Mouse (Mus musculus) brain, embryonic 14.5 days (tissue): ENCODE data around the gene Rpl35. TPM values are rescaled to one million over a fixed set of nuclear protein-coding genes. Genes with fewer than 3 reads are reported as not detected.
A peak's percentile ranks its signal among the peaks of the same experiment; 100 is the strongest.

Experiments
- DNase-seq: peaks from one replicate; pipeline ENCODE4 v3.0.0-alpha.2; 2011; ENCODE audit warnings: low read depth
- CTCF ChIP-seq: fragments of 200-500 bp; IDR thresholded peaks from 2 replicates; pipeline ENCODE4 v1.5.1; 2012; ENCODE audit warnings: inconsistent platforms, mild to moderate bottlenecking, moderate library complexity, borderline replicate concordance; ENCODE audit not compliant: insufficient read depth, insufficient read length; ENCODE audit errors: extremely low read depth
- POLR2A ChIP-seq: fragments of 200-500 bp; IDR thresholded peaks from 2 replicates; pipeline ENCODE4 v1.6.1; 2012; ENCODE audit warnings: mild to moderate bottlenecking, inconsistent platforms, borderline replicate concordance; ENCODE audit not compliant: poor library complexity, insufficient read depth, insufficient read length, severe bottlenecking; ENCODE audit errors: extremely low read depth
- polyA plus RNA-seq: library from polyadenylated mRNA; depleted of rRNA; stranded (reverse); fragments of >200 nt; gene quantifications from 2 replicates; pipeline ENCODE4 v1.2.3, GENCODE M21; 2012

The Rpl35 gene
- polyA plus RNA-seq, 1 experiment = 432 TPM

DNA sequence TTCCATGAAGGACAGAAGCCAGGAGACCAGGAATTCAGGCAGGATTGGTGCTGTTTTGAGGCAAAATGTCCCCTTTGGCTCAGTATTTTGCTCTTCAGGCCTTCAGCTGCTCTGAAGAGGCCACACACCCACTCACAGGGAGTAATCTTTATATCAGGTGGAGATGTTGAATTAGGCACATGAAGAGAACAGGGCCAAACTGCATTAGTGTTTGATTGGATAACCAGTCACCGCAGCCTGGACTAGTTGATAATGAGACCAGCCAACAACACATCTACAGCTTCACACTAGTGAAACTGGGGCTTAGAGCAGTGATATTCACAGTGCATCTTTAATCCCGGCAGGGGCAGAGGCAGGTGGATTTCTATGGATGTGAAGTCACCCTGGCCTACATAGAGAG is 16.5 kb downstream of the Rpl35 start:
- no peak for DNase-seq
- TF ChIP-seq CTCF = no peak
- no peak for TF ChIP-seq POLR2A

DNA sequence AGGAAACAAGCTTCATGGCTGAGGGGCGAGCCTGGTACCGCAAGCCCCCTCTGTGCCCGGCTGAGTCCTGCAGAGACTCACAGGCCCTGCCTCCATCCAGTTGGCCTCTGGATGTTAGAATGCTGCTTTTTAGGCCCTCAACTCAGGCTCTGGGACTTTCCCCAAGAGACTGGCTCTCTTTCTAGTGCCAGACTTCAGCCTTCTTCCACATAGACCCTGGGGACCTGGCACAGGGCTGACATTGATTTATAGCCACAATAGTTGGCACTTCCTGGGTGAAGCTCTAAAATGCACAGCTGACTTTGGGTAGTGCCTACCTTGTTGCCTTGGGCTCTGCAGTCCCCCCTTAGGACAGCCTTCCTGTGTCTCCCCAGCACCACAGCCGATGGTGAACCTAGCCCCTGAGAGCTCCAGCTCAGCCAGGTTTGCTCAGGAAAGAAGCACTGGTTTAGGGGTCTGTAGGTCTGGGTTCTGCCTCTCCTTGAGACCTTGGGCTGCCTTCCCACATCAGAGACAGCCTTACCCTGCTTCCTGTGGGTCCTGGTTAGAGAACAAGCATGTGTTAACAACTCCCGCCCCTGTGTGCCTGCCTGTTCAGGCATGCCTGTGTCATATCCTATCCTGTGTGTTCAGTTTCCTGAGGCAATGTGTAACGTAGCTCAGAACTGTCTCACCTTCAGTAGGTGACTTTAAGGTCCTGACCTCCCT is 17.5 kb downstream of the Rpl35 start:
- TF ChIP-seq CTCF (no peak), POLR2A (no peak)
- no peak for DNase-seq

- TF ChIP-seq CTCF (no peak), POLR2A (no peak)
- no peak for DNase-seq
Observed at GRCm38 (mm10) chr2:38987371-38987770, 18.1 kb downstream of the Rpl35 start.

DNA sequence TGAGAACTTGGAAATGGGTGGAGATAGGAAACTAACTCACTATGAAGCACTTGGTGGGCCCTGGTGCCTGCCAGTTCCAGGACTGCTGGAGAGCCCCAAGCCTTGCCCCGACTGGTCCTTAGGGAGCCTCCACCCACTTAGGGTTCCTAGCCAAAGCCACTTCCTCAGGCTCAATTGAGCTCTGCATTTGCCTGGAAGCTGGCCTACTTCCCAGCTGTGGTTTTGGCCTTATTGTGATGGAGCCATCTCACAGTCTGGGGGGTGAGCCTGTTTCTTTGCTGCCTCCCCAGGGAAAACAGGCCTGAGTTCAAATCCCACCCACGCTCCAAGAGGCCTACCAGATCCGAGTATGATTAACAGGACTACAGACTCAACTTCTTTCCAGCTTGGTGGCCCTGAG is 18.8 kb downstream of the Rpl35 start:
- no peak for TF ChIP-seq CTCF
- TF ChIP-seq POLR2A = no peak
- DNase-seq = no peak

DNA sequence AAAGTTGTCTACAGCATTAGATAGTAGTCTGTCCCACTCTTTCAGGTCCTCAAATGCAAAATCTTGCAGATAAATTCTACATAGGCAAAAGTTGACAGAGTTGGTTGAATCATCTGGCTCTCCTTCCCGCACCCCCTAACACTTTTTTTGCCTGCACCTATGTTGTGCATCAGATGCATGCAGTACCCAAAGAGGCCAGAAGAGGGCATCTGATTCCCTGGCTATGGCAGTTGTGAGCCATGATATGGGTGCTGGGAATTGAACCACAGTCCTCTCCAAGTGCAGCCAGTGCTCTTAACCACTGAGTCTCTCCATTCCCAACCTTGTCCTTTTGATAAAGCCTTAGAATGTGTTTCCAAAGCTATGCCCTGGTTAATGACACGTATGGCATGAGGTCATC is 22.0 kb downstream of the Rpl35 start:
- TF ChIP-seq CTCF (peak; percentile 35; the same call in 1 of the 2 replicates), POLR2A (no peak)
- no peak for DNase-seq

DNA sequence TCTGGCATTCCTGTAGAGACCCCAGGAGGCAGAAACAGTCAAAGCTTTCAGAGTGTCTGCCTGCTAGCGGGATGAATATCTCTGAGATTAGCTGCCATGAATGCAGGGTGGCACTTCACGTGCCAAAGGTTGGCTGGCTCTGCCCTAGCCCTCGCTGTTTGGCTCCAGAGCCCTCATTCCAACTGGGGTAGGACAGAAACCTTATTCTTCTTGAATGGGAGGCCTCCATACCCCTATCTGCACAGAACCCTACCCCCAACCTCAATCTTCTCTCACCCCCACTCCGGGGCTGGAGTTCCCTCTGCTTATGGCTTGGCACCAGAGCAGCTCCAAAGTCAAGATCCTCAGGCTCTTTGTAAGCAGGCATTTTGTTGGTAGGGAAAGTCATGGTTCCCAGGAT is 27.6 kb downstream of the Rpl35 start:
- no peak for DNase-seq
- no peak for TF ChIP-seq CTCF
- no peak for TF ChIP-seq POLR2A

DNA sequence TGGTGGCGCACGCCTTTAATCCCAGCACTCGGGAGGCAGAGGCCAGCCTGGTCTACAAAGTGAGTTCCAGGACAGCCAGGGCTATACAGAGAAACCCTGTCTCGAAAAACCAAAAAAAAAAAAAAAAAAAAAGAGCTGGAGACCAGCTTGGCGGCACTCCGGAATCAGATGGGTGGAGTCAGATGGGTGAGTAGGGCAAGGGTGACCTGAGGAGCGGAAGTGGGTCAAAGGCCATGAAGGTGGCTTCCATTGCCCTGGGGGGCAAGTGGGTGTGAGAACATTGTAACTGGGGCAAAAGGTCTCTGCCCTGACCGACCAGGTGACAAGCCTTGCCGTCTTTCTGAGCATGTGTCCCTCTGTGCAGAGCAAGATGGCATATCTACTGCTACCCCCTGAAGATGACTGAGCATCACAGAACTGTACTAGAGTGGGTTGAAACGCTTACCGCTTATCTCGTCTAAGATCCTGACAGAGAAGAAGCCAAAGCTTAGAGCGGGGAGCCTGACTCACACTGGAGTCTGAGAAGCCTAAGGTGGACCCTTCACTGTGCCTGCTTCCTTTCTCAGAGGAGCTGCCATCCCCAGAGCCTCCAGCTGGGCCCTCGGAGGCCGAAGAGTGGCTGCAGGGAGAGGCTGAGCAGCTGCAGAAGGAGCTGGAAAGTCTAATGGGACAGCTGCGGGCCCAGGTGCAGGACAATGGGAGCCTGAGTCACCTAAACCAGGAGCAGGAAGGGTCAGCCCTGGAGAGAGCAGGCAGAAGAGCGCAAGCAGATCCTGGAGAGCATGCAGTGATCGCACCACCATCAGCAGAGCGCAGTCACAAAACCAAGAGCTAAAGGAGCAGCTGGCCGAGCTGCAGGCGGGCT is 29.3 kb downstream of the Rpl35 start:
- TF ChIP-seq CTCF = no peak
- TF ChIP-seq POLR2A = no peak
- no peak for DNase-seq

- TF ChIP-seq CTCF (no peak), POLR2A (no peak)
- no peak for DNase-seq
Observed at GRCm38 (mm10) chr2:38975181-38975580, 30.2 kb downstream of the Rpl35 start.

DNA sequence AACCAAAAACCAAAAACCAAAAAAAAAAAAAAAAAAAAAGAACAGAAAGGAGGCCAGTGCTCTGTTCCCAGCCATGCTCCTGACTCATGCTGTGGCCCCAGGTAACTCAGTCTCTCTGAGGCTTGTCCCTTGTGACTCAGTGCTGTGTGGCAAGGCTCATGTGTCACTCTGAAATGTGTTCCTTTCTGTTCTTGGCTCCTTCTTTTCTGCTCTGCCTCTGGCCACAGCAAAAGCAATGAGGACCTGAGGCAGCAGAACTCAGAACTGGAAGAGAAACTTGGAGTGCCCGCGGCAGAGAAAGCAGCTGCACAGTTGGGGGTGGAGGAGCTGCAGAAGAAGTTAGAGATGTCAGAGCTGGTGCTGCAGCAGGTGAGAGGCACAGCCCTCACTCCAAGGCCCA is 31.3 kb downstream of the Rpl35 start:
- no peak for TF ChIP-seq POLR2A
- no peak for DNase-seq

DNA sequence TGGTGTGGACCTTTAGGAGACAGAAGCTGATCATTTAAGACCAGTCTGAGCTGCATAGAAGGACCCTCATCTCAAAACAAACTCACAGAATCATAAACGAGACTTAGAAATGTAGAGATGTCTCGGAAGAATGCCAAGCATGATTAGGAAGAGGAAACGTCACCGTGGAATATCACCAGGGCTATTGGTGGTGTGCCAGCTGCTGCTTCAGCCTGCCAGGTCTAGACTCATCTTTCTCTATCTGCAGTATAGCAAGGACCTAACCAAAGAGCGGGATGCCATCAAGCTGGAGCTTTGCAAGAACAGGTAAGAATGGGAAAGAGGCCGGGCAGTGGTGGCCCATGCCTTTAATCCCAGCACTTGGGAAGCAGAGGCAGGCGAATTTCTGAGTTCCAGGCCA is 31.7 kb downstream of the Rpl35 start:
- no peak for TF ChIP-seq POLR2A
- no peak for TF ChIP-seq CTCF
- DNase-seq = no peak

- TF ChIP-seq CTCF (no peak), POLR2A (no peak)
- no peak for DNase-seq
Observed at GRCm38 (mm10) chr2:38973223-38973622, 32.2 kb downstream of the Rpl35 start.

DNA sequence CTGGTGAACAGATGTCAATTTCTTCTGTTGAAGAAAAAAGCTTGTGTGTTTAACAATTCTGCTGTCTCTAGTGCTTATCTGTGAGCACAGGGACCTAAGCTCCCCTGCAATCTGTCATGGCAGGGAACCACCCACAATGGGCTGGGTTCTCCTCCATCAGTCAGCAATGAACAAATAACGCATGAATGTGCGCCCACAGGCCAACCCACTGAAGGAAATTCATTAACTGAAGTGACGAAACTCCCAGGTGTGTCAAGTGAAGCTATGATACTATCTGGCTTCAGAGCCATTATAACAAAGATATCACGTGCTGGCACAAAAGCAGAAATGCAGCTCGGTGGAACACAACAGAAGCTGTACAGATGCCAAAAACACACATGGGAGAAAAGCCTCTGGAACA is 35.4 kb downstream of the Rpl35 start:
- no peak for DNase-seq
- TF ChIP-seq CTCF (no peak), POLR2A (no peak)
